Mouse (Mus musculus): ENCODE data around the gene Oxsm. TPM values are rescaled to one million over a fixed set of nuclear protein-coding genes. Genes with fewer than 3 reads are reported as not detected.

Gene Oxsm
- 1.6 and 2.1 TPM in 2 replicates for polyA plus RNA-seq (2014; fragmentation: Nextera tagmentation; extraction: Ambion mirVana)

DNA sequence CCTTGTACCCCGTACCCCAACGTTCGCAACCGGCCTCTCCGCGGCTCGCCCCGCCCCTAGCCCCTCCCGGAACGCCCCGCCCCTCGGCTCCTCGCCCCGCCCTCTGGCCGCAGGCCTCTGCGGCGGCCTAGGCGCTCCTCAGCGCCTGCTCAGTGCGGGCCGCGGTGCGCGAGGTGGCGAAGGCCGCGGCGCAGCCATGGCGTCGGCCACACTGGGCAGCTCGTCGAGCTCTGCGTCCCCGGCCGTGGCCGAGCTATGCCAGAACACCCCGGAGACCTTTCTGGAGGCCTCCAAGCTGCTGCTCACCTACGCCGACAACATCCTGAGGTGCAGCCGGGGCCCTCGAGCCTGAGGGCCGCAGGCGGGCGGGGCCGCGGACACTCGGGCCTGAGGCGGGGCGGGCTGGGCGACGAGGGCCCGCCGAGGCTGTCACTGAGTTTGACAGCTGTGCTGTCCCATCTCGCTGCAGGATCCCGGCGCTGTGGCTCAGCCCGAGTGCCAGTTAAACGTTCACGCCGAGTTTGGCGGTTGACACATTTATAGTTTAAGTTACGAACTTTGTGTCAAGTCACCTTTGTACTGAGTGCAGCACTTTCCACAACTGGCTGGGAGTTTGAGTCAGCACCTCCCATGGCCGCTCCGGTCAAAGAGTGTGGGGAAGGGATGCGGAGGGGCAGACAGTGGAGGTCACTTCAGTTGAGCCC lies at the start of gene Oxsm, which contains the start of gene Ngly1:
Gene Oxsm (minus strand): TSS at position 638 of the 704 bp plus-strand sequence.
Gene Ngly1 (plus strand): TSS at position 110 of the 704 bp plus-strand sequence.
- DNase-seq (peak; percentile 88), ATAC-seq (ENCODE audit: insufficient read depth) (peak; percentile 99)
- H3K9me3 ChIP-seq (ENCODE audit: low read depth, low read length) = no peaks in the 10 kb centered on the region
- peak within 1 kb of the TSS; percentile 96 for H3K9ac ChIP-seq
- WGBS = under 1% methylated on average over 62 of the region's 65 CpGs
- no peaks in the 10 kb centered on the region for H3K36me3 ChIP-seq (ENCODE audit: insufficient read depth)
- H3K4me1 ChIP-seq (ENCODE audit: insufficient read depth) = peaks cover 9% of the 10 kb centered on the region
- H3K4me2 ChIP-seq = peak within 1 kb of the TSS; percentile 86
- H3K4me3 ChIP-seq (ENCODE audit: low read depth, low read length) = peak within 1 kb of the TSS; percentile 67
- H3K27ac ChIP-seq (ENCODE audit: low read depth) = peak within 1 kb of the TSS; percentile 86
- H3K27me3 ChIP-seq (ENCODE audit: insufficient read depth, low read length) = no peaks in the 10 kb centered on the region
- no peak for TF ChIP-seq CTCF (IDR thresholded peaks at IDR 0.05; ENCODE audit: low read depth)

DNA sequence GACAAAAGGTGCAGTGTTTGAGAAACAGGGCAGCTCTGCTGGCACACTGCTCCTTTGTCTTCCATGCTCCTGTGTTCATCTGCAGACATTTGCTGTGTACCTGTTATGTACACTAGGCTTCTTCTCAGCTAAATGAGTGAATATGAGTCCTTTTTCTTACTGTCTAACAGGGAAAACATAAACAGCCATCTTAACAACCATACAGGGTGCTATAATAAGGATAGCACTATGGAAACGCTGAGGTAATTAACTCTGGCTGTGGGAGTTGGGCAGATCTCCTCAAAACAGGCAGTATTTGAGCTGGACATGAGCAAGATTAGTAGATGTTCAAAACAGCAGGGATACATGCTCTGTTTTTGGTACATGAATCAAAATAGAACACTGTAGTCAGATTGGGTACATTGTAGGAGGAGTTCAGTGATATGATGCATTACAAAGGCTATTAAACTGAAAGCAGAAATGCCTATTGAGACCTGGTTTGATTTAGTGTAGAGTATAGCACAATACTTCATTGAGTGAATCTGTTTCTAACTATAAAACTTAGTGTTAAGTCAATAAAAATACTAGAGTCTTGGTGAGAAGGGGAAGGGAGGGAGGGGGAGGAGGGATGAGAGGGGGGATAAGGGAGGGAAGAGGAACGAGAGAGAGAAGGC lies 47.3 kb upstream of the Oxsm start:
- Histone ChIP-seq H3K4me3 (ENCODE audit: low read depth, low read length) (no peak overlapping the region), H3K4me2 (no peak overlapping the region), H3K9me3 (ENCODE audit: low read depth, low read length) (no peaks in the 10 kb centered on the region), H3K9ac (no peak overlapping the region), H3K36me3 (ENCODE audit: insufficient read depth) (no peaks in the 10 kb centered on the region), H3K27me3 (ENCODE audit: insufficient read depth, low read length) (no peaks in the 10 kb centered on the region), H3K4me1 (ENCODE audit: insufficient read depth) (no peaks in the 10 kb centered on the region), H3K27ac (ENCODE audit: low read depth) (no peak overlapping the region)
- DNase-seq = no peak
- WGBS = 67% methylated on average over 2 of the region's 2 CpGs
- TF ChIP-seq CTCF (IDR thresholded peaks at IDR 0.05; ENCODE audit: low read depth) = no peak
- no peak for ATAC-seq (ENCODE audit: insufficient read depth)

DNA sequence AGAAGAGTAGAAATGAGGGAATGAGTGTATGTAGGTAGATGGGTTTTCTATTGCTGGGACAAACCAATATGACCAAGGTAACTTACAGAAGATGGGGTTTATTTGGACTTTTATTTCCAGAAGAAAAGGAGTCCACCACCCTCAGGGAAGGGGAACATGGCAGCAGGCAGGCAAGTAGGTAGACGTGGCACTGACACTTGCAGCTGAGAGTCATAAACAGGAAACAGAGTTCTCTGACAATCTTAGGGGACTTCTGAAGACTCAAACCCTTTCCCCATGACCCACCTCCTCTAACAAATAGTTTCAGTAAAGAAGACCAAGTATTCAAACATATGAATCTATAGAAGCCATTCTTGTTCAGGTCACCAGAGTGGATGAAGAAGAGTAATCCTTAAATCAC lies 44.3 kb upstream of the Oxsm start:
- no peak for TF ChIP-seq CTCF (IDR thresholded peaks at IDR 0.05; ENCODE audit: low read depth)
- Histone ChIP-seq H3K36me3 (ENCODE audit: insufficient read depth) (0 out of 2 replicates have a peak, but pooled peaks cover 8% of the 10 kb centered on the region), H3K9ac (no peak overlapping the region), H3K27me3 (ENCODE audit: insufficient read depth, low read length) (no peaks in the 10 kb centered on the region), H3K4me1 (ENCODE audit: insufficient read depth) (no peaks in the 10 kb centered on the region), H3K9me3 (ENCODE audit: low read depth, low read length) (no peaks in the 10 kb centered on the region), H3K27ac (ENCODE audit: low read depth) (no peak overlapping the region), H3K4me3 (ENCODE audit: low read depth, low read length) (no peak overlapping the region), H3K4me2 (no peak overlapping the region)
- DNase-seq (no peak), ATAC-seq (ENCODE audit: insufficient read depth) (no peak)
- WGBS = 59% methylated on average over 1 of the region's 1 CpGs

DNA sequence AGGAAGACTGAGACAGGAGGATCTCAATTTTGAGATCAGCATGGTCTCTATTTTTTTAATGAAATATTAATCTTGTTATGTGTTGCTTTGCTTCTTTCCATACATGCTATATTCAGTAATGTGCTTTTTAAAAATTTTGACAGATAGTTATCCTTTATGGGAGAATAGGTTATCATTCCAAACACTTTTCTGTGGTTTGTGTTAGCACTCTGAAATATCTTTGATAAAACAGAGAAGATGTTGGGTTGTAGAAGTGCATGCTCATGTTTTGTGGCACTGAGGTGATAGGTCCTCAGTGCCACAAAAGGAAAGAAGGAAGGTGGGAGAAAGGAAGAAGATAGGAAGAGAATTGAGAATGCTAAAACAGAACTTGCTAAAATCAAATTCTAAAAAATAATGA lies 43.4 kb upstream of the Oxsm start:
- no peak for ATAC-seq (ENCODE audit: insufficient read depth)
- 0 out of 2 replicates have a peak, but pooled peaks cover 8% of the 10 kb centered on the region for H3K36me3 ChIP-seq (ENCODE audit: insufficient read depth)
- no peaks in the 10 kb centered on the region for H3K27me3 ChIP-seq (ENCODE audit: insufficient read depth, low read length)

DNA sequence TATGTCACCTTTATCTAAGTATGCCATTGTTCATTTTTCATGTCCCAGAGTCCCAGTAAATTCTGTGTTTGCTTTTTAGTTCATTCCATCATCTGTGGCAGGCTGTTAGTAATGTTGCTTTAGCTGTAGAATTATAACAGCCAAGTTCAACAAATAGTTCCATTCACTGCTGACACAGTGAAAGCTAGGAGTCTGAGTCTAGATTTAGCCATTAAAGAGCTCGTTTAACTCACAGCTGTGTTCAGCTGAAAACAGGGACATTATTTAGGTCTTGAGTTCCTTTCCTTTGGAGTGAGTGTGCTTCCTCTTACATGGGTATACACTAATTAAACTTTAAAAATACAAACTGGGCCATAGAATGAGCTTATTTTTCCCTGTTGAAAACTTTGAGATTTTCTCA lies 42.8 kb upstream of the Oxsm start:
- DNase-seq = no peak
- Histone ChIP-seq H3K4me3 (ENCODE audit: low read depth, low read length) (no peak overlapping the region), H3K36me3 (ENCODE audit: insufficient read depth) (0 out of 2 replicates have a peak, but pooled peaks cover 8% of the 10 kb centered on the region), H3K27me3 (ENCODE audit: insufficient read depth, low read length) (no peaks in the 10 kb centered on the region), H3K9me3 (ENCODE audit: low read depth, low read length) (no peaks in the 10 kb centered on the region), H3K4me1 (ENCODE audit: insufficient read depth) (no peaks in the 10 kb centered on the region), H3K9ac (no peak overlapping the region), H3K4me2 (no peak overlapping the region), H3K27ac (ENCODE audit: low read depth) (no peak overlapping the region)
- 36% methylated on average over 1 of the region's 1 CpGs for WGBS
- TF ChIP-seq CTCF (IDR thresholded peaks at IDR 0.05; ENCODE audit: low read depth) = no peak
- no peak for ATAC-seq (ENCODE audit: insufficient read depth)

More for the DNA sequence above, 43.4 kb upstream of the Oxsm start:
- Histone ChIP-seq H3K4me1 (ENCODE audit: insufficient read depth) (no peaks in the 10 kb centered on the region), H3K9ac (no peak overlapping the region), H3K9me3 (ENCODE audit: low read depth, low read length) (no peaks in the 10 kb centered on the region), H3K4me3 (ENCODE audit: low read depth, low read length) (no peak overlapping the region), H3K4me2 (no peak overlapping the region), H3K27ac (ENCODE audit: low read depth) (no peak overlapping the region)
- DNase-seq = no peak
- no peak for TF ChIP-seq CTCF (IDR thresholded peaks at IDR 0.05; ENCODE audit: low read depth)

DNA sequence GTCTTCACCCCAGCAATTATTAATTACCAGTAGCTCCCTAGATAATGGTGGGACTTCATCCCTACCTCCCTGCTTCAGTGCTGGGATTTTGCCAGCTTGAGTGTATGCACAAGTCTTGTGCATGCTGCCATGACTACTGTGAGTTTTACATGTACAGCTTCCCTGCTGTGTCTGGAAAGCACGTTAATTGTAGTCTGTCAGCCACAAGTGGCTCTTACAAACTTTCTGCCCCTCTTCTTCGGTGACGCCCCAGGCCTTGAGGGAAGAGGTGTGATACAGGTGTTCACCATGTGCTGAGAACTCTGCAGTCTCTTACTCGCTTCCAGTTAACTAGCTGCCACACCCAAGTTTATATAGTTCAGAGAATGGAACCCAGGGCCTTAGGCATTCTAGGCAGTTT lies 34.4 kb upstream of the Oxsm start:
- H3K9ac ChIP-seq = no peak overlapping the region
- 76% methylated on average over 4 of the region's 4 CpGs for WGBS
- no peak overlapping the region for H3K4me2 ChIP-seq
- H3K9me3 ChIP-seq (ENCODE audit: low read depth, low read length) = no peaks in the 10 kb centered on the region
- no peaks in the 10 kb centered on the region for H3K27me3 ChIP-seq (ENCODE audit: insufficient read depth, low read length)
- H3K27ac ChIP-seq (ENCODE audit: low read depth) = no peak overlapping the region
- DNase-seq = no peak
- H3K36me3 ChIP-seq (ENCODE audit: insufficient read depth) = 0 out of 2 replicates have a peak, but pooled peaks cover under 1% of the 10 kb centered on the region
- no peak for TF ChIP-seq CTCF (IDR thresholded peaks at IDR 0.05; ENCODE audit: low read depth)
- no peak for ATAC-seq (ENCODE audit: insufficient read depth)
- H3K4me3 ChIP-seq (ENCODE audit: low read depth, low read length) = no peak overlapping the region
- H3K4me1 ChIP-seq (ENCODE audit: insufficient read depth) = no peaks in the 10 kb centered on the region

DNA sequence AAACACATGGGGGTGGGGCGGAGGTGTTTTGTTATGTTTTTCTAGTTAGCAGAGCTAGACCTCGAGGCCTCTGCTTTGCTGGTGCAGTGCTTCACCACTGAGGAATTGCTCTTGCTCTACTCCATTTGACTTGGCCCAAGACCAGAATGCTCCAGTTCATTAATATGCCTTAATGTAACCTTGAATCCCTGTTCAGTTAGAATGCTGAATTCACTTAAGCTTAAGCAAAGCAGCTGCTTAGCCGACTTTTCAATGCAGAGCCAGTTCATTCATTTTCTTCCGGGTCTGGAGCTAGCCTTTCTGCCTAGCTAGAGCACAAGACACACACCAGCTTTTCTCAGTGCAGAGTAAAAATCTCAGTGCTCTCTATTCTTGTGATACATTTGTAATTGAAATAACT lies 29.6 kb upstream of the Oxsm start:
- no peak overlapping the region for H3K9ac ChIP-seq
- no peaks in the 10 kb centered on the region for H3K9me3 ChIP-seq (ENCODE audit: low read depth, low read length)
- DNase-seq = no peak
- 63% methylated on average over 4 of the region's 4 CpGs for WGBS
- no peak for ATAC-seq (ENCODE audit: insufficient read depth)
- no peaks in the 10 kb centered on the region for H3K4me1 ChIP-seq (ENCODE audit: insufficient read depth)
- H3K4me2 ChIP-seq = no peak overlapping the region
- no peak for TF ChIP-seq CTCF (IDR thresholded peaks at IDR 0.05; ENCODE audit: low read depth)
- no peaks in the 10 kb centered on the region for H3K27me3 ChIP-seq (ENCODE audit: insufficient read depth, low read length)
- H3K4me3 ChIP-seq (ENCODE audit: low read depth, low read length) = no peak overlapping the region
- no peaks in the 10 kb centered on the region for H3K36me3 ChIP-seq (ENCODE audit: insufficient read depth)
- no peak overlapping the region for H3K27ac ChIP-seq (ENCODE audit: low read depth)

Measured in lung, embryonic 14.5 days (tissue).